Mouse (Mus musculus) left cerebral cortex, postnatal 14 days (tissue): ENCODE results near the gene Serpine1. TPM values are rescaled to one million over a fixed set of nuclear protein-coding genes. Genes with fewer than 3 reads are reported as not detected.
"Not testable (repeated sequence)": the region's sequence is repeated elsewhere in the genome, so short reads cannot be mapped to it uniquely, and the experiment has no call there.

ENCODE experiments used
- DNase-seq, 2 experiments: peaks; one replicate each; pipeline ENCODE4 v3.0.0; 2021 to 2022; ENCODE audit warnings: low spot score in 2 of 2, mixed read lengths in 1 of 2
- intact Hi-C: fragments of 180-260 bp; cut with DNase I; formaldehyde crosslinking; loops from one replicate; pipeline ENCODE4 v1.15.1; 2025
- long read RNA-seq, 2 experiments: library from polyadenylated mRNA; stranded (forward); transcript quantifications; one replicate each; pipeline ENCODE4 v2.0.0; 2021
- total RNA-seq, 2 experiments: library from RNA; stranded (reverse); gene quantifications; 2 replicates each; pipeline ENCODE4 v1.2.3; 2021

Serpine1 gene
- 1 to 10 TPM in 1 of 2 experiments, under 1 TPM in 1; 0.76 to 1.3 TPM for total RNA-seq
- long read RNA-seq, experiment 1: 0 reads
- long read RNA-seq, experiment 2: 0 reads

GRCm38 (mm10) chr5:137072079-137072960, at the start of gene Serpine1:
Gene Serpine1, minus strand, starts transcription at chr5:137072268.
- intact Hi-C loops: no loop called here
- DNase-seq: peak; percentile 71 to 78

GRCm38 (mm10) chr5:137121280-137121679, 49.2 kb upstream of the Serpine1 start:
- intact Hi-C loops: no loop called here

GRCm38 (mm10) chr5:137118878-137119277, 46.8 kb upstream of the Serpine1 start:
- no peak for DNase-seq
- intact Hi-C loops: no loop called here

More at GRCm38 (mm10) chr5:137121280-137121679, 49.2 kb upstream of the Serpine1 start:
- DNase-seq: no peak

GRCm38 (mm10) chr5:137117994-137118393, 45.9 kb upstream of the Serpine1 start:
- DNase-seq, intact Hi-C loops: not testable (repeated sequence)

- intact Hi-C loops: no loop called here
- DNase-seq: no peak
Observed at GRCm38 (mm10) chr5:137116987-137117386, 44.9 kb upstream of the Serpine1 start.

DNA sequence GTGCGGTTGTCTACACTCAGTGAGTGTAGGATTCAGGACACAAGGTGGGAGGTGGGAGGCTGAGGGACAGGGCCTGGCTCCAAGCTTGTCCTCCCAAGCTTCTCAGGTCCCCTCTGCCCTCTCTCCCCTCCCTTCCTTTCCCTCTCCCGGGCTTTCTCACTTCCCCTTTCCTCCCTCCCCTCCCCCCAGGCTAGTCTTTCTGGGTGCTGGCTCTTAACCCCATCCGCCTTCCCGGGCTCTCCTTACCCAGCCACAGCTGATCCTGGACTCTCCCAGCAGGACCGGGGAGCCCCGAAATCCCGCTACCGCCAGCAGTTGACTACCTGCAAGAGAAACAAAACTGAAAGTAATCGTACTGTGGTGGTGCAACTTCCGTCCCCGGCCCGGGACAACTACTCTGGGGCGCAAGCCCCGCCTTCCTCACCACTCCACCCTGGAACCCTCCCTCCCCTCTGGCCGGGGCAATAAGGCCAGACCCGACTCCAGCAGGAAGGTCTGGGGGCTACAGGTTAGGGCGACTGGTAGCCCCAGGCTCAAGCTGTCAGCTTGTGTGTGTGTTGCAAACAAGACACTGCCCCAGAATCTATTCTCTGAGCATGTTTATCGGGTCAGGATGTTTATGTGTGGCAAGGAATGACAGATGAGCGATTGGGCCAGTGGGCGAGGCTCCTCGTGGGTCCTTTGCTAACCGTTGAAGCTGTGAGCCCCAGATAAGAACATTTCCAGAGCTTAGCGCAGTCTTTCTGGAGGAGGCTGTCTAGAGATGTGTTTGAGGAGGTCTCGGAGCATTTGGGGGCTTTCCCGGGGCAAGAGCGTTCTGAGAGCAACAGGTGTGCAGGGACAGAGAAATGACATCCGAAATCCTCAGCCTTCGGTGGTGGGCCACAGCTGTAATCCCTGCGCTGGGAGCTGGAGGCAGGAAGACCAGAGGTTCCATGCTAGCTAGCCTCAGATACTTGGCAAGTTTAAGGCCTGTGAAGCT, 44.1 kb upstream of the Serpine1 start, which contains the start of gene Trim56:
TSS of gene Trim56 (minus strand) at position 344 of the 982 bp plus-strand sequence.
- DNase-seq: no peak
- intact Hi-C loops: no loop called here

- intact Hi-C loops: no loop called here
Observed at GRCm38 (mm10) chr5:137114891-137115561, 43.0 kb upstream of the Serpine1 start.

DNA sequence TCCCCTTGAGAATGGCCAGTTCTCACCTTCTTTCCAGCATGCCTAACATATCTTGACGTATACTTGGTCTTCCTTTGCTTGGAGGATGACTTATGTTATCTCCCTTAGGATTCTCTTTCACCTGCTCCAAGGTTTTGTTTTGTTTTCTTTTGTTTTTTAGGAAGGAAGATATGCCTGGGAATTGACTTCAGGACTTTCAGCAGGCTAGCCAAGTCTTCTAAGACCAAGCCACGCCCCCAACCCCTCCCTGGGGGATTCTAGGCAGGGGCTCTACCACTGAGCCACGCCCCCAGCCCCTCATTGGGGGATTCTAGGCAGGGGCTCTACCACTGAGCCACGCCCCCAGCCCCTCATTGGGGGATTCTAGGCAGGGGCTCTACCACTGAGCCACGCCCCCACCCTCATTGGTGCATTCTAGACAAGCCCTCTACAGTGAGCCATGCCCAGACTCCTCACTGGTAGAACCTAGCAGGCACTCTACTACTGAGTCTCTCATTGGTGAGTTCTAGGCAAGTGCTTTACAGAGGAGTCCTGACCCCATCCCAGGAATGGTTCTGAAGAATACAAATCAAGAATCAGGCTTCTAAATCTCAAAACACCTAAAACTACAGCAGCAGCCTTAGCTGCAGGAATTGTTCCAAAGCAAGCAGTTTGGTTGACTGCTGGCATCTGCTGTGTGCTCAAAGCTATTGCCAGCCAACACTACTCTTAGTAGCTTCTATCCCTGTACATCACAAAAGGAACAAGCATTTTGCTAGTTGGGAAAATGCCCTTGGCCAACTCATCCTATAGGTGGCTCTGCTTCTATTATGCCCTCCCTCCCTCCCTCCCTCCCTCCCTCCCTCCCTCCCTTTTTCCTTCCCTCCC, 39.7 kb upstream of the Serpine1 start:
- intact Hi-C loops: no loop called here

More at GRCm38 (mm10) chr5:137114891-137115561, 43.0 kb upstream of the Serpine1 start:
- no peak for DNase-seq

DNA sequence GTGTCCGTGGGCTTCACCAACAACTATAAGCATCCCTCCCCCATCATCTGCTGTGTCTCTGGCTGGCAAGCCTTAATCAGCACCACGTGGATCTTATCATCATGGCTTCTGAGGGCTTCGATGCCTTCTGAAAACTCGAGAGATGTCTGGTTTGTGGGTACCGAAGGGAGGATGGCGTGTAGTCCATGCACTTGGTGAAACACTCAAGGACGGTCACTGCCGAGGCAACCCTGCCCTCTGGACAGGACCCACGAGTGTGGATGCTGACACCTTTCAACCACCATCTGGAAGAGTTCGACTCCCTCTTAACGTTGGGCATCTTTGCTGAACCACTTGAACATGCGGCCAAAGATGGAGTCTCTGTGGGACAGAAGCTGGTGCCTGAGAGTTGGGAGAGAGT, 38.8 kb upstream of the Serpine1 start:
- no peak for DNase-seq
- intact Hi-C loops: no loop called here

More for the DNA sequence above, 39.7 kb upstream of the Serpine1 start:
- DNase-seq: peak in 1 of 2 experiments; percentile 47

- intact Hi-C loops: loop anchor here (5.0 to 10.0 kb wide), 2 partner anchors 178 to 315 kb away; no protein-coding TSS in a partner anchor
- no peak for DNase-seq
Observed at GRCm38 (mm10) chr5:137109941-137110593, 38.0 kb upstream of the Serpine1 start.

DNA sequence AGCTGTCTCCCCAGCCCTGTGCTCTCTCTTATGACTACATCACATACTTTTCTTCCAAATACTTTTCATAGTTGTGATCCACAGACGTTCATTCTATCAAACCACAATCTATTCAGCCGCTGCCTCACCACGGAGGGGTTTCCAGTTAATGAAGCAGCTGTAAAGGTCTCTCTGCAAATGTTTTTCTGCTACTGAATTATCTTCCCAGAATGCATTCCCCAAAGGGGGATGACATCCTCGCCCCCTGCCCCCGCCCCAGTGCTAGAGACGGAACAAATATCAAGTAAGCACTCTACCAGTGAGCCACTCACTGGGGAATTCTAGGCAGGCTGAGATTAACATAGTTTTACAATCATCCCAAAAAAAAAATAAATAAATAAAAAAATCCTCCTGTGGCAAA, 36.0 kb upstream of the Serpine1 start:
- intact Hi-C loops: loop anchor here (1.0 to 10.0 kb wide), 3 partner anchors 84 to 313 kb away; no protein-coding TSS in a partner anchor

GRCm38 (mm10) chr5:137107670-137108069, 35.6 kb upstream of the Serpine1 start:
- intact Hi-C loops: loop anchor here (1.0 to 10.0 kb wide), 4 partner anchors 45 to 313 kb away; no protein-coding TSS in a partner anchor
- no peak for DNase-seq

More for the DNA sequence above, 36.0 kb upstream of the Serpine1 start:
- DNase-seq: no peak

- intact Hi-C loops: loop anchor here (2.0 to 10.0 kb wide), 3 partner anchors 44 to 312 kb away; no protein-coding TSS in a partner anchor
- DNase-seq: peak; percentile 88 to 91
Observed at GRCm38 (mm10) chr5:137107024-137107423, 35.0 kb upstream of the Serpine1 start.

GRCm38 (mm10) chr5:137106434-137106833, 34.4 kb upstream of the Serpine1 start:
- DNase-seq: no peak

DNA sequence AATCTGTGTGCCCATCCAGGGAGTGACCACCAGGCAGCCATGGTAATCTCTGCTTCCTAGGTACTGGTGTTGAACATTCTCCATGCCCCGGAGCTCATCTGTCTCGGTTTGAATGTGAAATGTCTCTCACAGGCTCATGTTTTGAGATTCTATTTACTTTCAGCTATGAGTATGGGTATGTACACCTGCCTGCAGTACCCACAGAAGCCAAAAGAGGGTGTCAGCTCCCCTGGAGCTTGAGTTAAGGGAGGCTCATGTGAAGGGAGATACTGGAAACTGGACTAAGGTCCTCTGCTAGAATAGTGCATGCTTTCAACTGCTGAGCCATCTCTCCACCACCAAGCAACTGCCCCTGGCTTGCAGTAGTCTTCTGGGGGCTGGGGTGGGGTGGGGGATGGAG, 31.9 kb upstream of the Serpine1 start:
- intact Hi-C loops: loop anchor here (10.0 kb wide), 1 partner anchor 309 kb away; no protein-coding TSS in a partner anchor

More at GRCm38 (mm10) chr5:137106434-137106833, 34.4 kb upstream of the Serpine1 start:
- intact Hi-C loops: loop anchor here (2.0 to 10.0 kb wide), 3 partner anchors 44 to 312 kb away; no protein-coding TSS in a partner anchor

GRCm38 (mm10) chr5:137102575-137103522, 30.8 kb upstream of the Serpine1 start:
- intact Hi-C loops: loop anchor here (10.0 kb wide), 1 partner anchor 308 kb away; no protein-coding TSS in a partner anchor
- DNase-seq: peak; percentile 68 to 79

More for the DNA sequence above, 31.9 kb upstream of the Serpine1 start:
- DNase-seq: no peak
